Mouse (Mus musculus) thymus, adult 2 months (tissue): ENCODE measurements around the gene Rab26.

Source experiments
- CTCF ChIP-seq: fragments of 200-500 bp; IDR thresholded peaks from 2 replicates; pipeline ENCODE4 v1.5.1; 2012; ENCODE audit warnings: mild to moderate bottlenecking, control low read depth, low read length, moderate library complexity, borderline replicate concordance; ENCODE audit not compliant: control insufficient read depth, poor library complexity, insufficient read depth; ENCODE audit errors: extremely low read depth
- POLR2A ChIP-seq: fragments of 200-500 bp; IDR thresholded peaks from 2 replicates; pipeline ENCODE4 v1.6.1; 2012; ENCODE audit warnings: mild to moderate bottlenecking, low read length, control low read depth, moderate library complexity; ENCODE audit not compliant: control insufficient read depth, poor library complexity, insufficient read depth; ENCODE audit errors: extremely low read depth

DNA sequence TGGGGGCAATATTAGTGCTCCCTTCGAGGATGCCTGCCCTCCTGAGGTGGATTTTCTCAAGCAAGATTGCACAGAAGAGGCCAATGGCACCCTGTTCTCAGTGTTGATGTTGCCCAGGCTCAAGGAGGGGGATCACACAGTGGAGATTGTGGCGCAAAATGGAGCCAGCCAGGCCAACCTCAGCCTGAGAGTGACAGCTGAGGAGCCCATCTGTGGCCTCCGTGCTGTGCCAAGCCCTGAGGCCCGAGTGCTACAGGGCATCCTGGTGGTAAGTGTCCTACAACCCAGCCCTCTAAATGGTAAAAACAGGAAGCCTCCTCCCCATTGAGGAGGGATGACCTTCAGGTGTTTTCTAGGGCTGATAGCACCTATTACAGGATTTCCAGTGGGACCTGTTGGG lies 35.8 kb upstream of the Rab26 start:
- TF ChIP-seq CTCF (no peak), POLR2A (no peak)
